ENCODE assay signal across 11 mouse cellular contexts in genomic region chr4:73661864-73662263, GRCm38 (mm10). TPM values are rescaled to one million over a fixed set of nuclear protein-coding genes. Genes with fewer than 3 reads are reported as not detected.
"Had no signal": no experiment of that assay in that cellular context is flagged by ENCODE, and none has a peak within 500 bp of the region (broad histone marks: within the 10 kb centered on the region; RNA-seq: fewer than 3 reads in every experiment).

No protein-coding gene starts in this region.

RNA-seq across cellular contexts. Expression of gene Gm11239, which starts 6.3 kb away (rescaled TPM):
- total RNA-seq: left cerebral cortex, adult 8-10 months; left cerebral cortex, postnatal 10 days; left cerebral cortex, postnatal 14 days; left cerebral cortex, postnatal 25 days; left cerebral cortex, postnatal 36 days; liver, adult 2 months; megakaryocyte progenitor cell, adult 5-6 weeks; megakaryocyte, adult 5-6 weeks; megakaryocyte-erythroid progenitor cell, adult 5-6 weeks; midbrain, postnatal 0 days; monocyte, adult 5-6 weeks had no signal

RNA-seq across cellular contexts. Expression of gene Gm428, which starts 21.5 kb away (rescaled TPM):
- total RNA-seq: left cerebral cortex, adult 8-10 months; left cerebral cortex, postnatal 10 days; left cerebral cortex, postnatal 14 days; left cerebral cortex, postnatal 25 days; left cerebral cortex, postnatal 36 days; liver, adult 2 months; megakaryocyte progenitor cell, adult 5-6 weeks; megakaryocyte, adult 5-6 weeks; megakaryocyte-erythroid progenitor cell, adult 5-6 weeks; midbrain, postnatal 0 days; monocyte, adult 5-6 weeks had no signal

RNA-seq across cellular contexts. Expression of gene Gm11236, which starts 23.9 kb away (rescaled TPM):
- total RNA-seq: left cerebral cortex, adult 8-10 months; left cerebral cortex, postnatal 10 days; left cerebral cortex, postnatal 14 days; left cerebral cortex, postnatal 25 days; left cerebral cortex, postnatal 36 days; liver, adult 2 months; megakaryocyte progenitor cell, adult 5-6 weeks; megakaryocyte, adult 5-6 weeks; megakaryocyte-erythroid progenitor cell, adult 5-6 weeks; midbrain, postnatal 0 days; monocyte, adult 5-6 weeks had no signal

RNA-seq across cellular contexts. Expression of gene Gm11237, which starts 39.1 kb away (rescaled TPM):
- total RNA-seq: left cerebral cortex, adult 8-10 months; left cerebral cortex, postnatal 10 days; left cerebral cortex, postnatal 14 days; left cerebral cortex, postnatal 25 days; left cerebral cortex, postnatal 36 days; liver, adult 2 months; megakaryocyte progenitor cell, adult 5-6 weeks; megakaryocyte, adult 5-6 weeks; megakaryocyte-erythroid progenitor cell, adult 5-6 weeks; midbrain, postnatal 0 days; monocyte, adult 5-6 weeks had no signal

RNA-seq across cellular contexts. Expression of gene Gm11238, which starts 54.2 kb away (rescaled TPM):
- total RNA-seq: left cerebral cortex, adult 8-10 months; left cerebral cortex, postnatal 10 days; left cerebral cortex, postnatal 14 days; left cerebral cortex, postnatal 25 days; left cerebral cortex, postnatal 36 days; liver, adult 2 months; megakaryocyte progenitor cell, adult 5-6 weeks; megakaryocyte, adult 5-6 weeks; megakaryocyte-erythroid progenitor cell, adult 5-6 weeks; midbrain, postnatal 0 days; monocyte, adult 5-6 weeks had no signal
